Mouse (Mus musculus) lung, embryonic 14.5 days (tissue): ENCODE measurements at regions not wholly inside any gene's neighbourhood (a gene's known extent, or its start where the extent isn't known, plus 50 kb on each side); places are given as distances from the start of the nearest gene placed in this dataset.

Source experiments
- ATAC-seq: fragments of 200-750 bp; cut with Nextera tagmentation; 2 replicates; pipeline ENCODE4 v1.8.0; 2017; ENCODE audit warnings: mild to moderate bottlenecking, moderate TSS enrichment, moderate library complexity; ENCODE audit not compliant: insufficient read depth
- DNase-seq: peaks from one replicate; pipeline ENCODE4 v3.0.0-alpha.2; 2015
- H3K27ac ChIP-seq: fragments of 300-500 bp; sonication (generic); 2 replicates; pipeline ENCODE4 v1.5.1; 2014; ENCODE audit warnings: low read depth, mild to moderate bottlenecking, moderate library complexity
- H3K27me3 ChIP-seq: fragments of 300-500 bp; sonication (generic); 2 replicates; pipeline ENCODE4 v1.6.1; 2014; ENCODE audit warnings: low read length, control low read depth; ENCODE audit not compliant: insufficient read depth
- H3K36me3 ChIP-seq: fragments of 300-500 bp; sonication (generic); 2 replicates; pipeline ENCODE4 v1.6.1; 2014; ENCODE audit warnings: control low read depth; ENCODE audit not compliant: insufficient read depth
- H3K4me1 ChIP-seq: fragments of 300-500 bp; sonication (generic); 2 replicates; pipeline ENCODE4 v1.6.1; 2014; ENCODE audit warnings: antibody characterized with exemption, control low read depth; ENCODE audit not compliant: insufficient read depth
- H3K4me2 ChIP-seq: fragments of 300-500 bp; sonication (generic); 2 replicates; pipeline ENCODE4 v1.6.1; 2014; ENCODE audit warnings: mild to moderate bottlenecking
- H3K4me3 ChIP-seq: fragments of 300-500 bp; sonication (generic); 2 replicates; pipeline ENCODE4 v1.5.1; 2014; ENCODE audit warnings: low read depth, low read length
- H3K9ac ChIP-seq: fragments of 300-500 bp; sonication (generic); 2 replicates; pipeline ENCODE4 v1.6.1; 2014
- H3K9me3 ChIP-seq: fragments of 300-500 bp; sonication (generic); 2 replicates; pipeline ENCODE4 v1.6.1; 2016; ENCODE audit warnings: low read depth, low read length, control low read depth
- CTCF ChIP-seq: IDR thresholded peaks from 2 replicates; pipeline ENCODE4 v1.5.1; 2016; ENCODE audit warnings: antibody characterized with exemption, low read depth
- WGBS: fragments of 180-500 bp; shearing (Covaris S2); extraction: QIAGEN DNeasy Blood & Tissue Kit; methylation state at CpG from one replicate; pipeline ENCODE4 v1.1.7; 2014; 5-methylcytosine and 5-hydroxymethylcytosine counted together

GRCm38 (mm10) chr12:99096930-99097617 lies 176.7 kb downstream of the Ttc8 start:
- 29% methylated on average over 14 of the region's 14 CpGs for WGBS
- ATAC-seq = peak; percentile 85
- Histone ChIP-seq H3K27me3 (no peaks in the 10 kb centered on the region), H3K4me2 (no peak overlapping the region), H3K27ac (peak overlapping the region; percentile 51; the same call in 1 of the 2 replicates), H3K36me3 (no peaks in the 10 kb centered on the region), H3K4me1 (no peaks in the 10 kb centered on the region), H3K9me3 (no peaks in the 10 kb centered on the region), H3K4me3 (no peak overlapping the region), H3K9ac (no peak overlapping the region)
- TF ChIP-seq CTCF = peak; percentile 94
- peak; percentile 96 for DNase-seq

DNA sequence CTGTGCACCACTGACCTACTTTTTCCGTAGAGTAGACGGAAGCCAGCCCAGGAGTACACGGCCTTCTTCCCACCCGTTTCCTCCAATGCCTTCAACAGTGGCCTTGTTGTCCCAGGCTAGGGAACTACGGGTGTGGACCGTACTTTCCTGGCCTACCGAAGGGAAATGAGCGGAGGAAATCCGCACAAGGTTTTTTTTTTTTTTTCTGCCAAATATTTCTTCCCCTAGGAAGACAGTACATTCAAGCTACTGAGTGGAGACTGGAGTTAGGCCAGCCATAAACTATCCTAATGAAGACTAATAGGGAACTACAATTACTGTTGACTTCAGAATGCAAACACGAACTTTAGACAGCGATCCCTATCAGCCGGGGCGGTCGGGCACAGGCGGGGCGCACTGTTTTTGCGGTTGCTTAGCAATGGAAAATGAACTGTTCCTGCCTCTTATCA lies 177.3 kb downstream of the Ttc8 start:
- Histone ChIP-seq H3K27ac (no peak overlapping the region), H3K27me3 (no peaks in the 10 kb centered on the region)
- peak; percentile 59; the same call in 1 of the 2 replicates for ATAC-seq

GRCm38 (mm10) chr12:99099881-99100280 lies 179.5 kb downstream of the Ttc8 start:
- H3K4me1 ChIP-seq = no peaks in the 10 kb centered on the region

More for the DNA sequence above, 177.3 kb downstream of the Ttc8 start:
- Histone ChIP-seq H3K9me3 (no peaks in the 10 kb centered on the region), H3K4me1 (no peaks in the 10 kb centered on the region), H3K4me2 (no peak overlapping the region), H3K36me3 (no peaks in the 10 kb centered on the region), H3K9ac (no peak overlapping the region), H3K4me3 (no peak overlapping the region)
- peak; percentile 35 for DNase-seq
- TF ChIP-seq CTCF = no peak
- WGBS = 73% methylated on average over 17 of the region's 17 CpGs

DNA sequence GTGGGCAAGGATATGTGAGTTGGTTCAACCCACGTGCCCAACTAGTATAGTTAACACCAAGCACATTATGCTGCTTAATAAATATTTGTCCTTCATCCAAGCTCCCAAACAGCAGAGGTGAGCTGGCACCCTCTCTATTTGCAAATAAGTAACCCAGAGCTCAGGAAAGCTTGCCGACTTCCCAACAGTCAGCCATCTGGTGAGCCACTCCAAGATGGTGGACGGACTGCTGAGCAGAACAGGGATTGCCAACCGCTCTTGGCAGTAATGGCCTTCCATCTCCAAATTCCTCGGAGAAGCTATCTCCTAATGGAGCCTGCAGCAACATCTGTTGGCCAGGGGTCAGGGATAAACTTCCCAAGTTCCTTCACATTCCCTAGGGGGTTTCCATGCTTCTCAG lies 188.2 kb downstream of the Ttc8 start:
- 81% methylated on average over 5 of the region's 5 CpGs for WGBS
- ATAC-seq (no peak), DNase-seq (no peak)
- no peaks in the 10 kb centered on the region for H3K4me1 ChIP-seq
- H3K27ac ChIP-seq = no peak overlapping the region
- no peak overlapping the region for H3K4me3 ChIP-seq
- no peak overlapping the region for H3K9ac ChIP-seq
- H3K9me3 ChIP-seq = no peaks in the 10 kb centered on the region; the same call in 1 of the 2 replicates
- TF ChIP-seq CTCF = no peak
- H3K36me3 ChIP-seq = no peaks in the 10 kb centered on the region
- no peaks in the 10 kb centered on the region for H3K27me3 ChIP-seq
- no peak overlapping the region for H3K4me2 ChIP-seq

More at GRCm38 (mm10) chr12:99099881-99100280, 179.5 kb downstream of the Ttc8 start:
- Histone ChIP-seq H3K36me3 (no peaks in the 10 kb centered on the region), H3K27me3 (no peaks in the 10 kb centered on the region), H3K9me3 (no peaks in the 10 kb centered on the region), H3K4me2 (no peak overlapping the region), H3K27ac (no peak overlapping the region), H3K9ac (no peak overlapping the region), H3K4me3 (no peak overlapping the region)
- ATAC-seq (no peak), DNase-seq (no peak)
- TF ChIP-seq CTCF = no peak
- WGBS = 65% methylated on average over 7 of the region's 7 CpGs

- H3K36me3 ChIP-seq = no peaks in the 10 kb centered on the region
- no peak overlapping the region for H3K4me3 ChIP-seq
- no peak for ATAC-seq
- H3K9ac ChIP-seq = no peak overlapping the region
- no peak overlapping the region for H3K4me2 ChIP-seq
- 74% methylated on average over 2 of the region's 2 CpGs for whole genome bisulfite sequencing
- H3K4me1 ChIP-seq = no peaks in the 10 kb centered on the region
- H3K27ac ChIP-seq = no peak overlapping the region
- H3K9me3 ChIP-seq = no peaks in the 10 kb centered on the region
- H3K27me3 ChIP-seq = no peaks in the 10 kb centered on the region
- DNase-seq = no peak
- TF ChIP-seq CTCF = no peak
Observed at GRCm38 (mm10) chr12:99113781-99114180, 193.4 kb downstream of the Ttc8 start.

DNA sequence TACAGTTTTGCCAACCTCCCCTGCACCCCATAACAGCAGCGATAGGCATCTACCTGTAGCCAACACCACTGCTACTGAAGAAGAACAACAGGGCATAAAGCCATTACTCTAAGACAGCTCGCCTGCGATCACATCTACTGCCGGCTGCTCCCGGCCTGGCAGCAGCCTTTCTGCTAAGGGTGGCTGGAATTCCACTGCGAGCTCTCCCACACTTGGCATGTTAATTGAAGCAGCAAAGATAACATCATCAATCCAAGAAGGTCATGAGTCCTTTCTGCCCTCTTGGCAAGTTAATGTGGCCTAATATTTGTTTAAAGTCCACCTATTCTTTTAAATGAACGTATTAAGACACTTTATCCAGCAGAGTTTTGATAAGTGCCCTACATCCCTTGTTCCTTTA lies 196.1 kb downstream of the Ttc8 start:
- ATAC-seq (no peak), DNase-seq (no peak)
- Histone ChIP-seq H3K27ac (no peak overlapping the region), H3K4me1 (no peaks in the 10 kb centered on the region), H3K9ac (no peak overlapping the region), H3K4me2 (no peak overlapping the region), H3K4me3 (no peak overlapping the region), H3K36me3 (no peaks in the 10 kb centered on the region), H3K27me3 (no peaks in the 10 kb centered on the region), H3K9me3 (no peaks in the 10 kb centered on the region)
- WGBS = 23% methylated on average over 7 of the region's 7 CpGs
- no peak for TF ChIP-seq CTCF

DNA sequence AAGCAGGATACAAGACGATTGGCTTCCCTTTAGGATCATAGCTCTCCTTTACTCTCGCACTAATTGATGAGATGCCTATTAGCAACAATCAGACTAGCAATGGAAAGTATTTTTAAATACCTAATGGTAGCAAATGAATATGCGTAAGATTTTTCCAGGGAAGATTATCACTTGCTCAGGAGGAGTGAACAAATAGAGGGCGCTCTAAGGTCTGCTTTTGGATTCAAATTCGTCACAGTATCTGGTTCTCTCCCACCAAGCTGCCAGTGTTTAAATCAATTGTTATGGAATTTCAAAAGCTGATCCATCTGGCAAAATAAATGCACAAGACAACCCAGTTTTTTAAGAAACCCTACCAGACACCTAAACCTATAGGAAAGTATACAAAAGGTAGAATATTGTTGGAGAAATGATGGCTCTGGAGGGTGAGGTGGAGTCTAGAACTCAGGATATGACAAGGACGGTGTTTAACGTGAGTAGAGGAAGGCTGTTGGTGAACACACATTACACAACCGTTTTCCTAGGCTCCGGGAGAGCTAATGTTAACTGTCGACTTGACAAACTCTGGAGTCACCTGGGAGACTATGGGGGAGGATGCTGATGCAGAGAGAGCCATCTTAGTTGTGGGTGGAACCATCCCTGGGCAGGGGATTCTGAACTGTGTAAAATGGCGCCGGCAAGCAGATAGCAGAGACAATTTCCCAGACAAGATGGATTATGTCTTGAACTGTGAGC lies 198.2 kb downstream of the Ttc8 start:
- no peak overlapping the region for H3K9ac ChIP-seq
- no peak for TF ChIP-seq CTCF
- H3K36me3 ChIP-seq = no peaks in the 10 kb centered on the region
- no peak overlapping the region for H3K4me3 ChIP-seq
- no peaks in the 10 kb centered on the region for H3K9me3 ChIP-seq
- WGBS = 84% methylated on average over 12 of the region's 12 CpGs
- no peak overlapping the region for H3K4me2 ChIP-seq
- DNase-seq (peak; percentile 14), ATAC-seq (no peak)
- no peak overlapping the region for H3K27ac ChIP-seq
- H3K4me1 ChIP-seq = no peaks in the 10 kb centered on the region
- H3K27me3 ChIP-seq = no peaks in the 10 kb centered on the region
